Mouse (Mus musculus): ENCODE data around the gene Snai1.

Gene Snai1

DNA sequence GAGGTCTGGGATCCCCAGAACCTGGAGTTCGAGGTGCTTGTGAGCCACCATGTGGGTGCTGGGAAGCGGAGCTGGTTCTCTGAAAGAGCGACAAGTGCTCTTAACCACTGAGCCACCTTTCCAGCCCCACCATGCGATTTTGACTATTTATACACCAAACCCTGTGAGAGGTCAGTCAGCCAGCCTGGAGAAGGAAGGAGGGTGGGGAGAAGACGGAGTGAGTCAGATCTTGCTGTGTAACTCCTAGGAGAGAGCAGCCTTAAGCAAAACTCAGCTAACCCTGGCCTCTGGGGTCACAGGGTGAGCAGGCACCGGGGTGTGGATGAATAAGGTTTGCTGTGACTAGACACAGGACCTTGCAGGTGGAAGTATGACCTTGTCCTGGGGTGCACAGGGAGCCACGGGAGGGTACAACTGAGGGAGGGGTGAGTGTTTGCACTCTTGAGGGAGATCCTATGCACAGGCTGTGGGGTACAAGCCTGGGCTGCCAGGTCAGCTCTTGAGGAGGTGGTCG, 12.4 kb downstream of the Snai1 start:
- DNase-seq (ENCODE audit: low read depth, low spot score) = no peak

DNA sequence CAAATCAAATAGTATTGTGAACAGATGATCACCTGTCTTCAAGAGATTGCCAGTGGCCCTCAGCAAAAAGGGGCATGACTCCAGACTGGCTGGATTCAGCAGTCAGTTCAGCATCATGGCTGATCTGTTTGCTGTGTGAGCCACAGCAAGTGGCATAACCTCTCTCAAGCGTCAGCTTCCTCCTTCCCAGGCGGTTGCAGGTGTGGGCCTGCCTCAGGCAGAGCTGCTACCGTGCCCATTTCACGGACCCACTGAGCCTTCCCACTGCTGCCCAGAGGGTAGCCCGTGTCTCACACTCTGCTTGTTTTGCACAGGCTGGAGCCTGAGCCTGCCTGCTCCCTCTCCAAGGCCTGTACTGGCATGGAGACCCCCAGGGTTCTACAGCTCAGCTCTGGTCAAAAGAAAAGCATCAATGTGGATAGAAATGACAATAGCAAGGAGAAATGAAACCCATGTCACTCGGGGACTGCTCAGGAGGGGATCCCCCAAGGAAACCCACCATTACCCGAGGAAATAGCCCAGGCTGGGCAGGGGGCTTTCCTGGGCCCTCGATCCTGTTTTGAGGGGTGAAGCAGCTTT, 13.4 kb downstream of the Snai1 start:
- DNase-seq (ENCODE audit: low read depth, low spot score) = no peak

DNA sequence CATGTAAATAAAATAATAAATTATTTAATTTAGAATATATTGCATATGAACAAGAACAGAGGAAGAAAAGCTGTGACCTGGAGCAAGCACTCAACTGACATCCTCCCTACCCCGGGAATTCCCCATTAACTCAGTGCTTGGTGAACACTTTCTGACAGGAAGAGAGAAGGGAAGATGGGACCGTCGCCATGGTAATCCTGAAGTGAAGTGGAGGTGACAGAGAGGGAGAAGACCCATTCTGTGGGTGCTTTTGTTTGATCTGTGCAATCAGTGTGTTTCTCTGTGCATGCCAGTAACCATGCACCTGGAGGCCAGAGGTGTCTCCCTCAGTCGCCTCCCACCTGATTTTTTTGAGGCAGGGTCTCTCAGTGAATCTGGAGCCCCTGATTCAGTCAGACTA, 14.3 kb downstream of the Snai1 start:
- DNase-seq (ENCODE audit: low read depth, low spot score) = no peak

DNA sequence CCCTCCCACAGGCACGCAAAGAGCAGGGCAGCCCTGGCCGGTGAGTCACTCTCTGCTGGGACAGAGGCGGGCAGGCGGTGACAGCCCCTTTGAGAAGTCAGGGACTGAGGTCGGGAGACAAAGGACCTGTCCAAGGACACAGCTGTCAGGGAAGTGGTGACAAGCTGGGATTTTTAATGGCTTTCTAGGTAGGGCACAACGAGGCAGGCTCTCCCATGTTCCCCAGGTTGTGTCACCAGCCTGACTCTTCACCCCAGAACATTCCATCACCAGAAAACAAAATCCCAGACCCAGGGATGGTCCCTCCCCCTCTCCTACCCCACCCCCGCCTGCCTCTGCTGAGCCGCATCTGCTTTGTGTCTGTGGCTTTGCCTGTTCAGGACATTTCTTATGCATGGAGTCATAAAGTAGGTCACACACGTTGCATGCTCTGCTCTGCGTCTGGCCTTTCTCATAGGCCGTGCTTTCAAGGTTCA, 15.0 kb downstream of the Snai1 start:
- no peak for DNase-seq (ENCODE audit: low read depth, low spot score)

DNA sequence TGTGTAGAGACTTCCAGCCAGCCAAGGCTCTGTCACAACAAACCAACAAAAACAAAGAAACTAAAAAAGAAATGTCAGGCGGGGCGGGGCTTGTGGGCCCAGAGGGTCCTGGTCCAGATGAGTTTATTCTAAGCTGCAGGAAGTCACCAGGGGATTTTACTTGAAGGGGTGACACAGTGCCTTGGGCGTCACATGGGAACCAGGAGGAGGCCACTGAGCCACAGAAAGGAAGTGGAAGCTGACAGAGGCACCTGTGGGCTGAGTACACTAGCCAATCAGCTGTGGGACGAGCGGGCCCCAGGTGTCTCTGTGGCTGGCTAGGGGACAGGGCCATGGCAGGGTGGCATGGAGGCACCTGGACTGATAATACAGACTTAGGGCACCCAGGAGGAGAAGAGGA, 17.8 kb downstream of the Snai1 start:
- DNase-seq (ENCODE audit: low read depth, low spot score) = no peak

DNA sequence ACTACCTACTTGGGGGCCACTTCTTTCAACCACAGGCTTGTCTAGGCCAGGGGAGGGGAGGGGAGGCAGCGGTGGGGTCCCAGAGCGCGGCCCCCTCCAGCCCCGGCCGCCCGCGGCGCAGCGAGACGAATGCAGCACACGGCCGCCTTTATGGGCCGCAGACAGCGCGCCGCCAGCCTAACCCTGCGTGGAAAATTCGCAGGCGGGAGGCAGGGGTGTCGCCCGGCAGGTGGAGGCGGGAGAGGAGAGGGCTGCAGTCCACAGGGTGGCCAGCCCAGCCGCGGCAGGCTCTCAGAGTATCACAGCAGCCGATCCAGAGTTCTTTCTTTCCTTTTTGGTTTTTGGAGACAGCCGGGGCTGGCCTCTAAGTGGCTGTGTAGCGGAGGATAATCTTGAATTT, 21.4 kb downstream of the Snai1 start:
- no peak for DNase-seq (ENCODE audit: low read depth, low spot score)

DNA sequence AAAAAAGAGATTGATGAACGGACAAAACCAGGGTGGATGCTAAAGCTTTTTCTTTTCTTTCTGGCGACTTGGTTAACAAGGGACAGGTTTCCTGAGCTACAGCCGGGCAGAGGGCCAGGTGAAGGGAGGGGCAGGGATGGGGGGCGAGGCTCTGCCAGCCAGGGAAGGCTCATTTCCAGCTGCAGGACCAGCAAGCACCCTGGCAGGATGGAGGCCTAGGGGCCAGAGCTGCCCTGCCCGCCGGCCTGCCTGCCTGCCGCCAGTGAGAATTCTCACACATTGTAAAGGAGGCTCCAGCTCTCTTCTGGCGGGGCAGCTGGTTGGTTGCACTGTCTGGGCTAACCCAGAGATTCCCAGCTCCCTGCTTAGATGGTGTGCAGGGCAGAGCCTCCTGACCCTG, 24.1 kb downstream of the Snai1 start:
- peak; percentile 39 for DNase-seq (ENCODE audit: low read depth, low spot score)

DNA sequence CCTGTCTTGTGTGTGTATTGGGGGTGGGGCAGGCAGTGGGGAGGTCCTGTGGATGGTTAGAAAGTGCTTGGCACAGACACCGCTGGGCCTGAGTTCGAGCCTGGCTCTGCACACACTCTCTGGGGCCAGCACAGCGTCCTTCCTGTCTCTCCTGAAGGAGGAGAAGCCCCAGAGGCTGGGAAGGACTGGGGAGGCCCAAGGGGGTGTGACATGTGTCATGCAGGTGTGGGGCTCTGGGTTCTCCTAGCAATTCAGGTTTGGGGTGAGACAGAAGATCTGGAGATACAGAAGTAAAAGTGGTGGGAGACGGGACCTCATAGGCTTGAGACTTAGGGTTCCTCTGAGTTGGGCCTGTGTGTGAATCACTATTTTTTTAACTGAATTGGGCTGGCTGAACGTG, 25.0 kb downstream of the Snai1 start:
- no peak for DNase-seq (ENCODE audit: low read depth, low spot score)

DNA sequence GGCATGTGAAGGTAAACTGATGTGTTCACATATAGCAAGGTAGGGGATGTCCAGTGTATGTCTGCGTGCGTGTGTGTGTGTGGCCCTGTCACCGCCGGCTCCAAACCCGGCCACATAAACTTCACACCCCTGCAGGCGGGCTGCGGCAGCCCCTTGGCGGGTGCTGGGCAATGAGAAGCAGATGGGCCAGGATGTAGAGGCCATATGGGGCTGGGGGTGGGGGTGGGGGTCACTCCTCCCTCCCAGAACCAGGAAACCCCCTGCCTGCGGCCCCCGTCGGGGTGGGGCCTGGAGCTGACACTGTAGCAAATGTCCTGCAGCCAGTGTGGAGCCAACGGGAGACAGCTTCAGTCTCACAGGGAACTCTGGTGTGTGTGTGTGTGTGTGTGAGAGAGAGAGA, 25.7 kb downstream of the Snai1 start:
- DNase-seq (ENCODE audit: low read depth, low spot score) = no peak

DNA sequence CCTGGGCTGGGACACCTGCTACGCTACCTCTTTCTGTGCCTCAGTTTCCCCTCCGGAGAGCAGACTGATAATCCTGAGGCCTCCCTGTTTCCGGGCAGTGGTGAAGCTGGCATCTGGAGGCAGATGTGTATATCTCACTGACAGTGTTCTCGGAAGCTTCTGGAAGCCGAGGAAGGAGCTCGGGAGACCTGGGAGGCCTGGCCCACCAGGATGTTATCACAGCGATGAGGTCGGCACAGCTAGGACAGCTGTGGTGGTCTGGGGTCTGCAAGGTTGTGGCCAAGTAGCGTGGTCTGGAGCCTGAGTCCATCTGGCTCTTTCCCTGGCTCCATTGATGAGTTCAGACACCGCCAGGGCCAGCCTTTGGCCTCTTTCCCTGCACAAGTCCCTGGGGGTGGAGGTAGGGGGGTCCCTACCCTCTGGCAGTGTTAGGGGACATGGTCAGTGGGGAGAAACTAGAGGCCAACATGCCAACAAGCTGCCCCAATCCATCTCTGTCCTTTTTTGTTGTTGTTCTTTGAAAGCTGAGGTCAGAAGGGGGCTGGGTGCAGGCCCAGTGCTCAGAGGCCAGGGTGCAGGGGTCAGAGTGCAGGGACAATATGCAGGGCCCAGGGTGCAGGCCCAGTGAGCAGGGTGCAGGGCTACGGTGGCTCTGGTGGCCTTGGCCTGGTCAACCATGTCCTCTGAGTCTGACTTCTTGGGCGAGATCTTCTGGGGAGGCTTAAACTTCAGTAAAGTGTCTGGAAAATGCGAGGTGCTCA, 26.7 kb downstream of the Snai1 start:
- no peak for DNase-seq (ENCODE audit: low read depth, low spot score)

DNA sequence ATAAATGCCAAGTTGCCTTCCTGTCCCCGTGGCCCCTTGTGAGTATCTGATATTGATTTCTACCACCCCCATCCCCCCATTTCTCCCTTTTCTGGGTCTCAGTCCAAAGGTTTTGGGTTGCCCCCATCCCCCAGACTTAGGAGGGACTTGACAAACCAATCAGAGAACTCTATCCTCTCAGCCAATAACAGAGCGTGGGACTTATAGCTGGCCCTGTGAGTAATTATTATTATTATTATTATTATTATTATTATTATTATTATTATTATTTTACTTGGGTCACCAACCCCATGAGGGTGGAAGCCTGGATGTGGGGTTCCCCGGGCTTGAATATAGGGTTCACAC, 27.3 kb downstream of the Snai1 start:
- DNase-seq (ENCODE audit: low read depth, low spot score) = no peak

DNA sequence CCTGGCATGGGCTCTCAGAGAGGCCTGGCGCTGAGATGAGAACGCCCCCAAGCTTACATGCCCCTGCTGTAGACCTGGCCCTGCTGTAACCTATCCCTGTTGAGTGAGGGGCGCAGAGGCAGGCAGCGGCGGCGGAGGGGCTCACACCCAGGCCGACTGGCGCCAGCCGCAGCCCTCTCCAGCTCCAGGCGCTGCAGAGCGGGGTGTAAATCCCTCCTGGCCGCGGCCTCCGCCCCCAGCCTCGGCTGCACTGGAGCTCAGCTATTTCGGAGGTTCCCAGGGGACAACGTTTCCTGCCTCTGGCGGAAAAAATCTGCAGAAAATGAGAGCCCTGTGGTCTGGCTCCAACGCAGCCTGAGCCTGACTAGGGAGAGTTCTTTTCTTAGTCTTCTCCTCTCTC, 27.7 kb downstream of the Snai1 start:
- peak; percentile 74 for DNase-seq (ENCODE audit: low read depth, low spot score)

DNA sequence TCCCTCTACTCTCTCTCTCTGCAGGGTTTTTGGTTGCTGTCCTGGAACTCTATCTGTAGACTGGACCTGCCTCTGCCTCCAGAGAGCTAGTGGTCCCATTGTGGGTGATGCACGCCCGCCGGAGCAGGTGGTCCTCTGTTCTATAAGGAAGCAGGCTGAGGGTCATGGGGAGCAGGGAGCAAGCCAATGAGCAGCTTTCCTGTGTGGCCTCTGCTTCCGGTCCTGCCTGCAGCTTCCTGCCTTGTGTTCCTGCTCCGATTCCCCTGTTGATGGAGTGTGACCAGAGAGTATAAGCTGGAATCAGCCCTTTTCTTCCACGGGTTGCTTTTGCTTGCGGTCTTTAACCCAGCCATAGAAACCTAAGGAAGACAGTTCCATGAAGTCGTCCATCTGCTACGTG, 30.1 kb downstream of the Snai1 start:
- DNase-seq (ENCODE audit: low read depth, low spot score) = no peak

DNA sequence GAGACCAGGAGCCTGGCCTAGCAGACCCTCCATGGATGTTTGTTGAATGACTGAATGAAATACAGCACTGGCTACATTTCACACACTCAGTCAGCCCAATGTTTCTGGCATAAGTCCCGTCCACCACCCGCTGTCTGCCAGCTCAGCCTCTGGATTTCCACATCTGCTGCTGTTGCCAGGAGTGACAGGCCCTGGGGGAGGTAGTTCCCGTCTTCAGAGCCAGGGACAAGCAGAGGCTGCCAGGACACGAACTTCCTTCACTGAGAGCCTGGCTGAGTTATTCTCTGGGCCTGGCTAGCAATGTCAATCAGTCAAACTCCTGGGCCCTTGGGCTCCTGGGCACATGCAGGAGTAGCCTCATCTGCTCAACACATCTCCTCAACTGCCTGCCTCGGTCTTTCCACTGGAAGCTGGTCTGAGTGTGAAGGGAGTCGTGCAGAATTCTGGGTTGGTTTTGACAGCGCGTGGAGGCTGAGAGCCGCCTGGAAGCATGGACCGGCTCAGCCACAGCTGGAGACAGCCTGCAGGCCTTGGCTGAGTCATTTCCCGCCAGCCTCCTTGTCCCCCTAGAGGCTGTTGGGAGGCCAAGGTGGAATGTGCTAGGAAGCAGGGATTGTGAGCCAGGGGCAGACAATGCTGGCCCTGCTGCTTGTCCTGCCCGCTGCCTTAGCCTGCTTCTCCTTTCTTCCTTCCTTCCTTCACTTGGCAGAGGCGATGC, 32.1 kb downstream of the Snai1 start:
- peak; percentile 90 for DNase-seq (ENCODE audit: low read depth, low spot score)

DNA sequence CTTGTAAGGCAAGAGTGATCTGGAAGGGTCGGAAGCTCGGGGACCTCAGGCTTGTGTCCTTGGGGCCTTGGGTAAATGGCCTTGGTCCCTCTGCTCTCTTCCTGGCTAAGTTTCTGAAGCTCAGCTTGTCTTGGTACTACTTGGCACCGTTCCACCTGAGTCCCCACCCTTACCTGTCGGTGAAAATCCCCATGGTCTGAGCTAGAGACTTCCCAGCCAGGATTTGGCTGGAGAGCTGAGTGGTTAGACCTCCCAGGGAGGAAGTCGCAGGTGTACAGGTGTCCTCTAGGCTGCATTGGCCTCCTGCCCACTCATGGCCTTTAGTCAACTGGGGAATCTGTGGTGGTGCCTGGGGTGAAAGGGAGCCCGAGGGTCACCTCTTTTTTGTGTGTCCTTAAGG, 32.8 kb downstream of the Snai1 start:
- no peak for DNase-seq (ENCODE audit: low read depth, low spot score)

DNA sequence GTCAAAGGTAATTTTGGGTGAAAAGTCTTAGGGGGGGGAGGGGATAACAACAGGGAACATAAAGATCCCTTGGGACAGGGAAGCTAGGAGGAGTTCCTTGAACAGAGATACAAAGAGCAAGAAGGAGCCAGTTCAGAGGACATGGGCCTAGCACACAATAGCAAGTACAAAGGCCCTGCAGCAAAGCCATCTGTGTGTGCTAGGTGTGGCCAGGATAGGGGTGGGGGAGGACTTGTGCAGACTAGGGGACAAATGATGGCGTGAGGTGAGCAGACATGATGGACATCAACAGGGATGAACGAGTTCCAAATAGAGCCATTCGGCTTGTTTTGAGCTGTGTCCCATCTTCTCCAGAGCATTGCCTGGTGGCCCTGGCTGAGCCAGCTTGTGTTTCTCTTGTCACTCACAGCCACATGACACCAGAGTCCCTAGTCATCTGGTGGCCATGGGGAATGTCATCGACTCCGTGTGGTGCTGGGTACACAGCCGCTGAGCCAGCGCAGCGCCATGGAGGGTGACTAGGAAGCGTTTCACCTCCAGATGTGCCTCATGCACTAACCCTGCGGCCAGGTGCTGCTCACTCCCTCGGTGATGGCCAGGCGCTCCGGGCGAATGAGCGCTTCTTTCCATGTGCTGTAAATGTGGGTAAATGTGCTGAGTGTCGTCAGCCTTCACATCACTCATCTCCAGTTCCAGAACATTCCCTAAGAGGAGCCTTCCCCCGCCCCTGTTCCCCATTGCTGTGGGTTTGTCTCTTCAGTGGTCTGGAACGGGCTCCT, 33.6 kb downstream of the Snai1 start:
- no peak for DNase-seq (ENCODE audit: low read depth, low spot score)

DNA sequence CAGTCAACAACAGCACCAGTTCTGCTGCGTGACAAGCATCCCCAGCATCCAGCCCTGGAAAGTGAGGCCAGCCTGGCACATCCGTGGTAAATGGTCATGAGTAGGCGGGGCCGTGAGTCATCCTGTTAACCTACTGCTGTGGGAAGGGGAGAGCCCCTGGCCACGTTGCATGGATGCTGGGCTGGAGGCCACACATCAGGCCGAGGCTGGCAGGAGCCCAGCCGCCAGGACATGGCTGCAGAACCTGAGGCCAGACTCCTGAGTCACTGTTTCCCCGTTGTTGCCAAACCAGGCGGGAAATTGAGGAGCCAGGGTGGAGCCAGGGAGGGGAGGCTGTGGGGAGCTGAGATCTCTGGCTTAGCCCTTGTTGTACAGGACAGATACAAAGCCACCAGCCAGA, 36.8 kb downstream of the Snai1 start:
- DNase-seq (ENCODE audit: low read depth, low spot score) = peak; percentile 85

DNA sequence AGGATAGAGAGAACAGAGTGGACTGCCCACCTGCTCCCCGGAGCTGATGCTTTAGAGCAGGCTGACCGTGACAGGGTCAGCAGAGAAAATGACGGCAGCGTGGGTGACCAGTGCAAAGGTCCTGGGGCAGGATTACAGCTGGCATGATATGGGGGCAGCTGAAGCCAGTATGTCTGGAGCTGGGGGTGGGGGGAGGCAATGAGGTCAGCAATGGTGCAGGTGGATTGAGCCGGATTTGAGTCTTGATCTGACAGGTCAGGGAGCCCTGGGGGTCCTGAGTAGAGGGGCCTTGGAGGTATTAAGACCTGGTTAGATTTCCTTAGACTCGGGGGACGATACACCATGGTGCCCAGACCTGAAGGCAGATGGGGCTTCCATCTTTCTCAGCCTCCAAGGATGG, 37.6 kb downstream of the Snai1 start:
- no peak for DNase-seq (ENCODE audit: low read depth, low spot score)

DNA sequence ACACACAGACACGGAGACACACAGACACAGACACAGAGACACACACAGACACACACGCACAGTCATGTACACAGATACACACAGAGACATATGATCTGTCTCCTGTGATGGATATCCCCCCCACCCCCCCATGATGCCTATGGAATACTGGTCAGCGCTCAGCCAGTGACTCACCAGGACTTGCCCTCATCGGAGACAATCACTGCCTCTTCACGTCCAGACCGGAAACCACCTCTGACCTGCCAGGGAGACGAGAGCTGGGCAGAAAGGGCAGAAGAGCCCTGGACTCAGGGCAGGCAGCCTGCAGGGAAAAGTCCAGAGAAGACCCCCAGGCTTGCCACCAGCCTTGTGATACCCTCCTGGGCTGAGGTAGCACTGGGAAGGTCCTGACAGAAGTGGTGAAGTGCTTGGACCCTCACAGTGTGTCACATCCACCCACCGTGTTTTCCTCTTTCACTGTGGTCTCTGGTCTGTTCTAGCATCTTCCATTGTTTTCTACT, 38.2 kb downstream of the Snai1 start:
- DNase-seq (ENCODE audit: low read depth, low spot score) = no peak

DNA sequence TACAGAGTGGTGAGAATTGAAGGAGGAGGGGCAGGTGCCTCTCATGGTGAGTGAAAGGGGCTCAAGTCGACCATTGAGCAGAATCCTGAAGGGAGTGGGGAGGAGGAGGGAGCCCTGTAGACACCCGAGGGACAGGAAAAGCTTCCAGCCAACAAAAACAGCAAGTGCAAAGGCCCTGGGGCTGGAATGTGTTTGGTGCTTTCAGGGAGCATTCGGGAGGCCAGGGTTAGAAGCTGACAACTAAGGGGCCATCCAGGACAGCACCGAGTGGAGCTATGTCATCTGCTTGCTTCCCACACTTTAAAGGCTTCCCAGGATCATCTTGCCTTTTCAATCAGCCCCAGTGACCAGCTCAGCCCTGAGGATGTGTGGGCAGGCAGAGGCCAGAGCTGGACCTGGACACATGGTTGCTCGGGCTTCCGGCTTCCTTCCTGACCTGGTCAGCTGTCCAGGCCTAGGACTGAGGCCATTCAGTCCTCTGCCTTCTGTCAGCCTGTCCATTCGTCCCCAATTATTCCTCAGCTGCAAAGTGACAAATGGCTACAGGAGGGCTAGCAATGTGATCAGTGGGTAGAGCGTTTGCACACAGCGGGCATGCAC, 39.3 kb downstream of the Snai1 start:
- no peak for DNase-seq (ENCODE audit: low read depth, low spot score)

DNA sequence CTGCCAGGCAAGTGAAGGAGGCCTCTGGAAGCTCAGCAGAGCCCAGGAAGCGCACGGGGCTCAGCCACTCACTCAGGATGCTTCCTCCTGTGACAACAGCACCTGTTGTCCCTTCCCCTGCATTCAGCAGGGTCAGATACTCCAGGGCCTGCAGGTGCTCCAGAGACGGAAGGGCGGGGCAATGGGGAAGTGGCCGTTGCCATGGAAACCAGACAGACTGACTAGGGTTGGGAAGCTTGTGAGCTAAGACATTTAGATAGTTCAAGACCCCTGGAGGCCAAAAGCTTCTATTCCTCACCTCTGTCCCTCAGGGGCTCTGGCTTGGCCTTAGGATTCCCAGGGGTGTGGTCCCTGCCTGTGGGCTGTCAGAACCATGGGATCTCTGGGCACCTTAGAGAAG, 40.5 kb downstream of the Snai1 start:
- DNase-seq (ENCODE audit: low read depth, low spot score) = no peak
